Mouse (Mus musculus) embryo, embryonic 10.5 days (tissue): ENCODE data around the gene Mettl1.
"Not testable (repeated sequence)": the region's sequence is repeated elsewhere in the genome, so short reads cannot be mapped to it uniquely, and the experiment has no call there.

Experiments
- DNase-seq: peaks from one replicate; pipeline ENCODE4 v3.0.0-alpha.2; 2015; ENCODE audit warnings: low spot score

Mettl1 gene

GRCm38 (mm10) chr10:127047954-127048353 lies 6.7 kb downstream of the Mettl1 start, which contains the start of gene Cyp27b1:
Gene Cyp27b1 (plus strand): TSS chr10:127048250.
- DNase-seq: no peak

GRCm38 (mm10) chr10:127048608-127049394 lies 7.6 kb downstream of the Mettl1 start:
- DNase-seq: peak; percentile 18

- DNase-seq: peak; percentile 14
Measured at GRCm38 (mm10) chr10:127049395-127050118, 8.3 kb downstream of the Mettl1 start.

- no peak for DNase-seq
Measured at GRCm38 (mm10) chr10:127050119-127050474, 8.9 kb downstream of the Mettl1 start.

- DNase-seq: no peak
Measured at GRCm38 (mm10) chr10:127054646-127055045, 13.4 kb downstream of the Mettl1 start.

- DNase-seq: no peak
Measured at GRCm38 (mm10) chr10:127055406-127055805, 14.2 kb downstream of the Mettl1 start.

GRCm38 (mm10) chr10:127056490-127056889 lies 15.3 kb downstream of the Mettl1 start:
- no peak for DNase-seq

GRCm38 (mm10) chr10:127058161-127058560 lies 16.9 kb downstream of the Mettl1 start:
- peak; percentile 92 for DNase-seq

GRCm38 (mm10) chr10:127058708-127059107 lies 17.5 kb downstream of the Mettl1 start:
- DNase-seq: no peak

- DNase-seq: peak; percentile 40
Measured at GRCm38 (mm10) chr10:127059174-127059967, 18.2 kb downstream of the Mettl1 start.

- DNase-seq: peak; percentile 81
Measured at GRCm38 (mm10) chr10:127059968-127060916, 19.0 kb downstream of the Mettl1 start, which contains the start of gene March9. Gene March9 (minus strand): TSS chr10:127060184.

GRCm38 (mm10) chr10:127061085-127061484 lies 19.9 kb downstream of the Mettl1 start:
- no peak for DNase-seq

- DNase-seq: no peak
Measured at GRCm38 (mm10) chr10:127061513-127061912, 20.3 kb downstream of the Mettl1 start.

GRCm38 (mm10) chr10:127062101-127062500 lies 20.9 kb downstream of the Mettl1 start:
- not testable (repeated sequence) for DNase-seq

- DNase-seq: no peak
Measured at GRCm38 (mm10) chr10:127062503-127062902, 21.3 kb downstream of the Mettl1 start.

GRCm38 (mm10) chr10:127063239-127063872 lies 22.1 kb downstream of the Mettl1 start, which contains the start of gene Cdk4:
Gene Cdk4 (plus strand): TSS chr10:127063534.
- peak; percentile 99 for DNase-seq

- peak; percentile 46 for DNase-seq
Measured at GRCm38 (mm10) chr10:127063913-127064870, 23.0 kb downstream of the Mettl1 start.

GRCm38 (mm10) chr10:127065981-127066380 lies 24.8 kb downstream of the Mettl1 start:
- DNase-seq: no peak

- DNase-seq: no peak
Measured at GRCm38 (mm10) chr10:127066519-127067018, 25.4 kb downstream of the Mettl1 start.
